Mouse (Mus musculus) limb, embryonic 12.5 days (tissue): ENCODE results near the gene Bloc1s4. TPM values are rescaled to one million over a fixed set of nuclear protein-coding genes. Genes with fewer than 3 reads are reported as not detected.

Experiments used
- polyA plus RNA-seq: library from polyadenylated mRNA; unstranded; fragments of >200 nt; fragmentation: Nextera tagmentation; extraction: Ambion mirVana; gene quantifications from 2 replicates; pipeline ENCODE4 v1.2.1, GENCODE M21; 2016

The Bloc1s4 gene
- polyA plus RNA-seq, 1 experiment from 2014 or later = 34.5 TPM

Other genes with a start within 250 kb of the Bloc1s4 start
- gene Tbc1d14, start 155.4 kb downstream of the Bloc1s4 start, polyA plus RNA-seq = 40.1 and 42.3 TPM in 2 replicates
- gene D5Ertd579e, start 52.6 kb downstream of the Bloc1s4 start, polyA plus RNA-seq = 26.9 and 28.6 TPM in 2 replicates
- gene Mrfap1, start 48.1 kb upstream of the Bloc1s4 start, polyA plus RNA-seq = 685 and 692 TPM in 2 replicates
- gene Man2b2, start 82.0 kb upstream of the Bloc1s4 start, polyA plus RNA-seq = 6.9 and 7.8 TPM in 2 replicates
- 0.17 and 0.31 TPM in 2 replicates for gene Ppp2r2c, start 119.9 kb upstream of the Bloc1s4 start, polyA plus RNA-seq
- gene Wfs1, start 240.6 kb upstream of the Bloc1s4 start, polyA plus RNA-seq = 7.5 and 8.0 TPM in 2 replicates